Mouse (Mus musculus): ENCODE measurements around the gene Tns1.

GRCm38 (mm10) chr1:74088569-74088968, 35.7 kb downstream of the Tns1 start:
- TF ChIP-seq CTCF (IDR thresholded peaks at IDR 0.05; ENCODE audit: low read depth) (no peak), EP300 (optimal IDR thresholded peaks at IDR 0.05) (no peak)
